Mouse (Mus musculus) lung, postnatal 25 days (tissue): Measurements from ENCODE around the gene Itsn2.
A peak's percentile ranks its signal among the peaks of the same experiment; 100 is the strongest.
"Not testable (repeated sequence)": the region's sequence is repeated elsewhere in the genome, so short reads cannot be mapped to it uniquely, and the experiment has no call there.

Experiments
- DNase-seq: peaks from one replicate; pipeline ENCODE4 v3.0.0; 2022; ENCODE audit warnings: low spot score

Gene Itsn2

GRCm38 (mm10) chr12:4708881-4709604 lies 116.6 kb downstream of the Itsn2 start:
- DNase-seq = no peak

DNA sequence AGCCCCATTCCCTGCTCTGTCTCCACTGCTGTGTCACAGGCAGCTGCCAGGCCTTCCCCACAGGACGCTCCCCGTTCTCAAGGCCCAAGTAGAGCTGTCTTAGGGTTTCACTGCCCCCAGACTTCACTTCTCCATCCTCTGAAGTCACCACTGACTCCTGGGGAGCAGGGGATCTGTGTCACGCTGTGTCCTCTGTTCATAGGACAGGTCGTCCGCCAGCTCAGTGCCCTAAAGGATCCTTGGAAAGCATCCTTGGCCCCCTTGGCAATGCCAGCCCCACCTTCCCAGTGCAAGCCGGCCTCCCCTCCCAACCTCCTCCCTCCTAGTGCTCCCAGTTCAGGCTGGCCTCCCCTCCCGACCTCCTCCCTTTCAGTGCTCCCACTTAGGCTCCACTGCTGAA lies 117.5 kb downstream of the Itsn2 start:
- no peak for DNase-seq

- no peak for DNase-seq
Observed at GRCm38 (mm10) chr12:4713361-4713760, 120.9 kb downstream of the Itsn2 start.

DNA sequence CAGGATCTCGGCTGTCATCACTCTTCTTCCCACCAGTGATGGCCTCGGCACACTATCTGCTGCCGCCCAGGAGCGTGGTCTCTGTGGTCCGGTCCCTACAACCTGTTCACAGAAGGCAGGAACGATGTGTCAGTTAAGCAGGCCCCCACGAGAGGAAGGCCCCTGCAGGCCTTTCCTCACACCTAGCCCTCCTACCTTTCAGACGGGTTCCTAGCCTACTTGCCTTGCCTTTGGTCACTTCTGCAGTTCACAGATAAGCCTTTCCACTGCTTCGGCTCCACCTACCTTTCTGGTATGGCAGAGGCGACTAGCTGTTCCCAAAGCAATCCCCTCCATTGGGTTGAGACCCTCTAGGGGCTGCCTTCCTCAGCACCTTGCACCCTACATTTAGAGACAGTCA lies 123.2 kb downstream of the Itsn2 start:
- DNase-seq = no peak

GRCm38 (mm10) chr12:4717417-4717816 lies 125.0 kb downstream of the Itsn2 start:
- DNase-seq = peak; percentile 17

- no peak for DNase-seq
Observed at GRCm38 (mm10) chr12:4719066-4719761, 126.8 kb downstream of the Itsn2 start.

DNA sequence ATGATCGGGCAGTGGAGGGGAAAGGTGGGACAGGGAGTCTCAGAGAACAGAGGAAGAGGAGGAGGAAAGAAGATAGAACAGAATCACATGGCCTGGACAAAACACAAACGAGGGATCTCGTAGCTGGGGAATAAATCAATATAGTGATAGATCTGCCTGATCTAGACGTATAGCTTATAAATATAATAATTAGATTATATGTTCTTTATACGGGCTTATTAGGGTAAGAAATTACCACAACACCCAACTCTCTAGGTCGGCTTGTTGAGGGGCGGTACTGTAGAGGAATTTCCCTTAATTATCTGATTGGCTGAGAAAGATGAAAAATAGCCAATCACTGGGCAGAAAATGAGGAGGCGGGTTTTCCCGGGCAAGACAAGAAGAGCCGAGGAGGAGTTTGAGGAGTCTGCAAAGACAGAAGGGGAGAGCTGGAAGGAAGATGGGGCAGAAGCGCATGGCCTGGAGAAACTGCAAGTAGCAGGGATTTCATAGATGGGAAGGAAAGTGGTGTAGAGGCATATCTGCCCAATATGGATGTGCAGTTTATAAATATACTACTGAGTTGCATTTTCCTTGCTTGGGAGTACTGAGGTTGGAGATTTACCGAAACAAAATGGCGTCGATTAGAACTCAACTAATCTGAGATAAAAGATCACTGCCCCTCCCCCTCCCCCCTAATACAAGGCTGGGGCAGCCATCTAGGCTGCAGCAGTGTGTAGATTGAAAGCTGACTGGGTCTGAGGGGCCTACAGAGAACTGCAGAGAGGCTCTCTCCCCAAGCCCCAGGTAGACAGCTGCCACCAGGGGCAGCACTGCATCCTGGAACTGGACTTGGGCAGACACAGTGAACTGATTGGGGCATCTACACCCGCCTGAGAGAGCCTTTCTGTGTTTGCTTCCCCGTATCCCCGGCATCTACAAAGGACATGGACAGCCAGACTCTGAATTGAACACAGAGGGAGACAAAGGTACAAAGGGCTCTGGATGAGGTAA lies 127.6 kb downstream of the Itsn2 start:
- DNase-seq = no peak

DNA sequence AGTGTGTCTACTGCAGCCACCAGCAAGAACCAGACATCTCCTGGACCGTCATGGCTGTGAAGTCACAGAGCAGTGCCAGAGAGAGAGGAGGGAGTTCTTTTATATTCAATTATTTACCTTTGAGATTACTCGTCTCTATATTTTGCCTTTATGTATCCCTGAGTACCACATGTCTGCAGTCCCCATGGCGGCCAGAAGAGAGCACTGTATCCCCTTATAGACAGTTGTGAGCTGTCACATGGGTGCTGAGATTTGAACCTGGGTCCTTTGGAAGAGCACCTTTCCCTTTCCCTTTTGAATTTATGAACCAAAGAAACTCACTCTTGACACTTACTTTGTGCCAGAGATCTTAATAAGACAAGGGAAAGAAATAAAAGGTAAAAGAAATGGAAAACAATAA lies 136.7 kb downstream of the Itsn2 start:
- DNase-seq = no peak

DNA sequence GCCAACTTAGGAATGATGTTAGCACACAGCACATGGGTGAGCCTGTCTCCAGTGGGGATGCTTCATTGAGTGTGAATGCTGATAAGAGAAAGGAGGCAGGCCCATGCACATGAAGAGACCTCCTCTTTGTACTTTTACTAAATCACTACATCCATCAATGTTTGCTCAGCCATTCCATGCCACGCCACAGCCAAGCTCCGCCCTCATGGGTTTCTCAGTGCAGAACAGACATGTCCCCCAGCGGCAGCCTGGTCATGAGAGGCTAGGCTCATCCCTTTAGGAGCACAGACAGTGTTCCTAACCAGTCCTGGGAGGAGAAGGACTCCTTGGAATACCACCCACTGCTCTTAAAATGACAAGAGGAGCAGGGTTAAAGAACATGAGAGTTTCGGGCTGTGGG lies 139.2 kb downstream of the Itsn2 start:
- no peak for DNase-seq

DNA sequence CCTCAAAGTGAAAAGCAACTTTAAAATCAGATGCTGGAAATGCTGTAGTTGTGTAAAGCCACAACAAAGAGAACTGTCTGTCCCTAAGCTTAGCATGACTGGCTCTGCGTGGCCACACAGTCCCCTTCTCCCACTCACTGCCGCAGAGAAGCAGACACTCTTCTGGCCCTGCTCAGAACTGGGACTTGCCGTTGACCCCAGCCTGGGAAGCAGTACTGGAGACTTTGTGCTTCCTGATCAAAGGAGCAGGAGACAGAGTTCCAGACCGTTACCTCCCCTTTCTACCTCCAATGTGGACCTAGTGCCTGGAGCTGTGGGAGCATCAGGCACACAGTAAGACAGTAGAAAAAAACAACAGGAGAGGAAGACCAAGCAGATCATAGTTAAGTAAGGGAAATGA lies 139.9 kb downstream of the Itsn2 start:
- no peak for DNase-seq

GRCm38 (mm10) chr12:4738031-4738576 lies 145.7 kb downstream of the Itsn2 start, which contains the start of gene Fam228a:
Gene Fam228a, minus strand, starts transcription at chr12:4738430.
- DNase-seq = no peak

DNA sequence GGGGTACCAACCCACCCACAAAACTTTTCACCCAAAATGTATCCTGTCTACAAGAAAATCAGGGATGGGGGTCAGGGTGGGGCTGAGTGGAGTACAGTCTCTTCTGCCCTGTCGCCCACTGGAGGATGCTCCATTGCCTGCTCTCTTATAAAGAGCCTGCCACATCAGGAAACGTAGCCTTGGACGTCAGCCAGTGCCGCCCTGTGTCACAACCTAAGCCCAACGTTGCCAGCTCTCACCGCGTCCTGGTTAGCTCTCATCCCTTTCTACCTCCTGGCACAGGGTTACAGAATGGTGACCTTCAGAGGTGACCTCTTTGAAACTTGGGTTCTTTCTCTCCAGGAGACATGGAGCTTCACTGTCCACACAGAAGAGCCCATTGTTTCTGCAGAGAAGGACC lies 148.4 kb downstream of the Itsn2 start:
- DNase-seq = no peak

GRCm38 (mm10) chr12:4742183-4742582 lies 149.7 kb downstream of the Itsn2 start:
- no peak for DNase-seq

- DNase-seq = no peak
Observed at GRCm38 (mm10) chr12:4744486-4744885, 152.0 kb downstream of the Itsn2 start.

- DNase-seq = not testable (repeated sequence)
Observed at GRCm38 (mm10) chr12:4754451-4754850, 162.0 kb downstream of the Itsn2 start.

DNA sequence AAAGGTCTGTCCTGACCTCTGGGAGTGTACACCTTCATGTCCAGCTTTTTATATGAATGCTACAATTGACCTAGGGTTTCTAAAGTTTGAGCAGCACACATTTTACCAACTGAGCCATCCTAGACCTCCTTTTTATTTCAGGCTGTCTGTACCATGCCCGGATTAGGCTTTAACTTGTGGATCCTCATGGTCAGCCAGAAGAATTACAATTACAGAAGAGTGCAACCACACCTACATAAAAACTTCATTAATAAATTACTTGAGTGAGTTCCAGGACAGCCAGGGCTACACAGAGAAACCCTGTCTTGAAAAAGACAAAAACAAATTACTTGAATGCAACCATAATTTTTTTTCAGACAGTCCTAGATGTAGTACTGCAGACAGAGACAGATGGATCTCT lies 164.6 kb downstream of the Itsn2 start:
- no peak for DNase-seq
